Comparison of ENCODE assay signal across 13 mouse cellular contexts in the genomic region with DNA sequence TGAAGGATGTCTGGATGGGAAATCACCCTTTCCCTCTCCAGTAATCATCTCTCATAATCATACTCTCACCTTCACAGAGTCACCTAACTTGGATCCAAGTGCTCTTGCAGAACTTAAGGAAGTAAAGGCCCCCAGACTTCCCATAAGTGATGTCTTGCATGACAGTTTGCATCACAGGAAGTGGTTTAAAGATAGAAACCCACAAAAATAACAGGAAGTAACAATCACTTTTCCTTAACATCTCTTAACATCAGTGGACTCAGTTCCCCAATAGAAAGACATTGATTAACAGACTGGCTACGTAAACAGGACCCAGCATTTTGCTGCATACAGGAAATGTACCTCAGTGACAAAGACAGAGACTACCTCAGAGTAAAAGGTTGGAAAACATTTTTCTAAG. TPM values are rescaled to one million over a fixed set of nuclear protein-coding genes. Genes with fewer than 3 reads are reported as not detected.
DNase-seq lines count a peak whose midpoint lies in the region; ATAC-seq and TF ChIP-seq lines count a peak whose summit lies in the region.
"Had no signal": no experiment of that assay in that cellular context is flagged by ENCODE, and none has a peak within 500 bp of the region (broad histone marks: within the 10 kb centered on the region; RNA-seq: fewer than 3 reads in every experiment).

No protein-coding gene starts in this region.

- no peak for DNase-seq in heart, adult 2 months
- no peak for DNase-seq in heart, postnatal 25 days (ENCODE audit: low spot score)
- peak; percentile 10 to 44 for DNase-seq in spleen, postnatal 36 days (ENCODE audit: low spot score in 2 of 2)
- DNase-seq in spleen, postnatal 10 days (ENCODE audit: low spot score in 2 of 2), result no peak
- DNase-seq in limb, embryonic 10.5 days (ENCODE audit: low spot score), result no peak
- no peak for DNase-seq in layer of hippocampus, adult 2 months (ENCODE audit: low spot score in 2 of 2)
- no peak for DNase-seq in midbrain, postnatal 0 days (ENCODE audit: low spot score)
- no peak for DNase-seq in urinary bladder, postnatal 25 days (ENCODE audit: low spot score)
- DNase-seq: cerebellum, adult 2 months; kidney, adult 9 months; liver, embryonic 13.5 days had no signal

- H3K27me3 ChIP-seq in heart, adult 2 months (ENCODE audit: control insufficient read depth, insufficient read depth, low read length), result no peaks in the 10 kb centered on the region
- no peaks in the 10 kb centered on the region for H3K27me3 ChIP-seq in limb, embryonic 10.5 days (ENCODE audit: low read depth, poor library complexity, severe bottlenecking)
- no peaks in the 10 kb centered on the region for H3K27me3 ChIP-seq in midbrain, postnatal 0 days (ENCODE audit: insufficient read depth, low read length)
- H3K27me3 ChIP-seq: embryonic facial prominence, embryonic 15.5 days; liver, embryonic 13.5 days; neural tube, embryonic 12.5 days had no signal

- no peak overlapping the region for H3K4me2 ChIP-seq in midbrain, postnatal 0 days (ENCODE audit: low read depth, low read length, poor library complexity, severe bottlenecking)
- H3K4me2 ChIP-seq: embryonic facial prominence, embryonic 15.5 days; liver, embryonic 13.5 days; neural tube, embryonic 12.5 days had no signal

- H3K27ac ChIP-seq in heart, adult 2 months, result peak overlapping the region; percentile 19; the same call in 1 of the 2 replicates
- H3K27ac ChIP-seq in limb, embryonic 10.5 days, result peak overlapping the region; percentile 42
- no peak overlapping the region for H3K27ac ChIP-seq in layer of hippocampus, adult 2 months
- H3K27ac ChIP-seq in midbrain, postnatal 0 days (ENCODE audit: low read depth, low read length), result no peak overlapping the region
- H3K27ac ChIP-seq: embryonic facial prominence, embryonic 15.5 days; liver, embryonic 13.5 days; neural tube, embryonic 12.5 days had no signal

- H3K9ac ChIP-seq in heart, adult 2 months (ENCODE audit: low read depth, low read length), result no peak overlapping the region
- no peak overlapping the region for H3K9ac ChIP-seq in midbrain, postnatal 0 days (replicated peaks; ENCODE audit: low read length, poor library complexity, severe bottlenecking)
- H3K9ac ChIP-seq: embryonic facial prominence, embryonic 15.5 days; liver, embryonic 13.5 days; neural tube, embryonic 12.5 days had no signal

- no peak for ATAC-seq in midbrain, postnatal 0 days (ENCODE audit: low FRiP score)

- no peak for TF ChIP-seq EP300 in heart, adult 2 months (IDR thresholded peaks at IDR 0.05; ENCODE audit: insufficient read depth, low read depth, low read length)

- 45% methylated on average over 1 of the region's 1 CpGs for WGBS in heart, adult 2 months
- 64% methylated on average over 1 of the region's 1 CpGs for WGBS in limb, embryonic 10.5 days
- WGBS in midbrain, postnatal 0 days, result 91% methylated on average over 1 of the region's 1 CpGs

- no peaks in the 10 kb centered on the region for H3K9me3 ChIP-seq in limb, embryonic 10.5 days (replicated peaks)
- H3K9me3 ChIP-seq in midbrain, postnatal 0 days (ENCODE audit: low read length), result no peaks in the 10 kb centered on the region
- H3K9me3 ChIP-seq: embryonic facial prominence, embryonic 15.5 days; liver, embryonic 13.5 days; neural tube, embryonic 12.5 days had no signal

- H3K4me1 ChIP-seq in heart, adult 2 months (ENCODE audit: control insufficient read depth, insufficient read depth, low read length), result no peaks in the 10 kb centered on the region; the same call in 1 of the 2 replicates
- H3K4me1 ChIP-seq in limb, embryonic 10.5 days, result peaks cover 17% of the 10 kb centered on the region; the same call in 1 of the 2 replicates
- no peaks in the 10 kb centered on the region for H3K4me1 ChIP-seq in midbrain, postnatal 0 days (ENCODE audit: insufficient read depth, low read length)
- H3K4me1 ChIP-seq: embryonic facial prominence, embryonic 15.5 days; liver, embryonic 13.5 days; neural tube, embryonic 12.5 days had no signal

- intact Hi-C loops in heart, adult 2 months (cut with DNase I), result no loop called here
- intact Hi-C loops in heart, postnatal 25 days (cut with DNase I), result no loop called here

- peaks cover 2% of the 10 kb centered on the region; the same call in 1 of the 2 replicates for H3K36me3 ChIP-seq in heart, adult 2 months (ENCODE audit: control insufficient read depth, insufficient read depth, low read length)
- H3K36me3 ChIP-seq in limb, embryonic 10.5 days, result peaks cover 29% of the 10 kb centered on the region
- H3K36me3 ChIP-seq in midbrain, postnatal 0 days (ENCODE audit: insufficient read depth, low read length), result peaks cover 13% of the 10 kb centered on the region; the same call in 1 of the 2 replicates

- no peaks in the 10 kb centered on the region for H3K79me2 ChIP-seq in heart, adult 2 months (replicated peaks; ENCODE audit: control insufficient read depth, insufficient read depth, low read length)

- no peak for TF ChIP-seq CTCF in heart, adult 2 months (IDR thresholded peaks at IDR 0.05)
- TF ChIP-seq CTCF in layer of hippocampus, adult 2 months (conservative IDR thresholded peaks at IDR 0.05), result no peak
- TF ChIP-seq CTCF in midbrain, postnatal 0 days (IDR thresholded peaks at IDR 0.05), result no peak

- no peak for TF ChIP-seq POLR2A in heart, adult 2 months (IDR thresholded peaks at IDR 0.05; ENCODE audit: insufficient read depth, low read depth, low read length)

- no peak overlapping the region for H3K4me3 ChIP-seq in heart, adult 2 months
- H3K4me3 ChIP-seq in limb, embryonic 10.5 days, result no peak overlapping the region
- H3K4me3 ChIP-seq in layer of hippocampus, adult 2 months, result no peak overlapping the region
- H3K4me3 ChIP-seq in midbrain, postnatal 0 days (ENCODE audit: low read depth, low read length), result no peak overlapping the region
- H3K4me3 ChIP-seq: embryonic facial prominence, embryonic 15.5 days; liver, embryonic 13.5 days; neural tube, embryonic 12.5 days had no signal

RNA-seq across cellular contexts. Expression of a gene that starts 22.9 kb away (rescaled TPM):
- total RNA-seq in heart, adult 2 months (2021), result under 1 TPM; 0.93 to 0.97 TPM
- 2.4 and 3.1 TPM in 2 replicates for polyA plus RNA-seq in heart, adult 2 months (2012; rRNA removed)
- 1 to 10 TPM in 1 of 2 experiments, under 1 TPM in 1; 0.92 to 1.2 TPM for total RNA-seq in heart, postnatal 25 days (2021)
- polyA plus RNA-seq in limb, embryonic 10.5 days (2016; fragmentation: Nextera tagmentation; extraction: Ambion mirVana), result 10.2 and 12.5 TPM in 2 replicates
- 1 to 10 TPM; 4.7 to 5.1 TPM for total RNA-seq in layer of hippocampus, adult 2 months (2021)
- total RNA-seq in midbrain, postnatal 0 days (2014; rRNA removed), result 7.5 and 11.7 TPM in 2 replicates
- 3.4 TPM in 2 replicates for polyA plus RNA-seq in midbrain, postnatal 0 days (2015; fragmentation: Nextera tagmentation; extraction: Ambion mirVana)

Comparison
In these comparisons a context has a peak if more than half of its experiments do, and no peak if none do; other contexts are left out.
1. DNase-seq: peak in spleen, postnatal 36 days (2 of 2); none in heart, adult 2 months (0 of 2), heart, postnatal 25 days (single experiment), spleen, postnatal 10 days (0 of 2), limb, embryonic 10.5 days (single experiment), layer of hippocampus, adult 2 months (0 of 2), midbrain, postnatal 0 days (single experiment) and urinary bladder, postnatal 25 days (single experiment).
2. H3K27ac ChIP-seq: peak in heart, adult 2 months (single experiment) and limb, embryonic 10.5 days (single experiment); none in layer of hippocampus, adult 2 months (single experiment) and midbrain, postnatal 0 days (single experiment).